Mouse (Mus musculus) left cerebral cortex, postnatal 36 days (tissue): Measurements from ENCODE around the gene Timm50. TPM values are rescaled to one million over a fixed set of nuclear protein-coding genes. Genes with fewer than 3 reads are reported as not detected.

ENCODE experiments used
- DNase-seq, 2 experiments: peaks; one replicate each; pipeline ENCODE4 v3.0.0; 2021 to 2022; ENCODE audit warnings: low spot score in 2 of 2, mixed read lengths in 1 of 2
- intact Hi-C: fragments of 180-260 bp; cut with DNase I; formaldehyde crosslinking; loops from one replicate; pipeline ENCODE4 v1.15.1; 2025
- total RNA-seq, 2 experiments: library from RNA; stranded (reverse); gene quantifications; 2 replicates each; pipeline ENCODE4 v1.2.3; 2021

Timm50 gene
- total RNA-seq, 2 experiments from 2014 or later = 44.1 to 46.3 TPM

GRCm38 (mm10) chr7:28334534-28334933, 22.7 kb upstream of the Timm50 start:
- intact Hi-C loops = no loop called here
- no peak for DNase-seq

DNA sequence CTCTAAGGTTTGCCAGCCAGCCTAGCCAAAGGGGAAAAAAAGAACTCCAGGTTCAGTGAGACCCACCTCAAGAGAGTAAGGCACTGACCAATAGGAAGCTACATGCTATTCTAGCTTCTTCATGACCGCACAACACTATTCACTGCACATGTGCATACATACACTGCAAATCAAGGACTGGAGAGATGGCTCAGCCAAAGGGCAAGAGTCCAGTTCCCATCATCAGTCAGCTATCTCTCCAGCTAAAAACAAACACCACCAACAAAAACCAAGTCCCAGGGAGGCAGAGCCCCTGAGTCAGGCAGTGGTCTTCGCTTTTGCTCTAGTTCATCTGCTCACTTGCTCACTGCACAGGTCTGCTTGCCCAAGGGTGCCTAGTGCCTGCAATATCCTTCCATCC, 16.4 kb upstream of the Timm50 start:
- intact Hi-C loops = no loop called here
- no peak for DNase-seq

DNA sequence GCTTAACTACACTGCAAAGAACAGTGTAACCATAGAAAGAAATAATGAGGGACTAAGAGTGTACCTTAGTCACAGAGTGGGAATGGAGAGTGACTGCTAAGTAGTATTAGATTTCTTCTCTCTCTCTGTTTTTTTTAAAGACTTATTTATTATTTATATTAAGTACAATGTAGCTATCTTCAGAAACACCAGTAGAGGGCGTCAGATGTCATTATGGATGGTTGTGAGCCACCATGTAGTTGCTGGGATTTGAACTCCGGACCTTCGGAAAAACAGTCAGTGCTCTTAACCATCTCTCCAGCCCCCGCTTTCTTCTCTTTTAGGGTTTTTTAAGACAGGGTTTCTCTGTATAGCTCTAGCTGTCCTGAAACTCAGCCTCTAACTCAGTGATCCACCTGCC, 14.6 kb upstream of the Timm50 start:
- intact Hi-C loops = no loop called here
- no peak for DNase-seq

GRCm38 (mm10) chr7:28325293-28325692, 13.4 kb upstream of the Timm50 start:
- intact Hi-C loops = no loop called here
- no peak for DNase-seq

DNA sequence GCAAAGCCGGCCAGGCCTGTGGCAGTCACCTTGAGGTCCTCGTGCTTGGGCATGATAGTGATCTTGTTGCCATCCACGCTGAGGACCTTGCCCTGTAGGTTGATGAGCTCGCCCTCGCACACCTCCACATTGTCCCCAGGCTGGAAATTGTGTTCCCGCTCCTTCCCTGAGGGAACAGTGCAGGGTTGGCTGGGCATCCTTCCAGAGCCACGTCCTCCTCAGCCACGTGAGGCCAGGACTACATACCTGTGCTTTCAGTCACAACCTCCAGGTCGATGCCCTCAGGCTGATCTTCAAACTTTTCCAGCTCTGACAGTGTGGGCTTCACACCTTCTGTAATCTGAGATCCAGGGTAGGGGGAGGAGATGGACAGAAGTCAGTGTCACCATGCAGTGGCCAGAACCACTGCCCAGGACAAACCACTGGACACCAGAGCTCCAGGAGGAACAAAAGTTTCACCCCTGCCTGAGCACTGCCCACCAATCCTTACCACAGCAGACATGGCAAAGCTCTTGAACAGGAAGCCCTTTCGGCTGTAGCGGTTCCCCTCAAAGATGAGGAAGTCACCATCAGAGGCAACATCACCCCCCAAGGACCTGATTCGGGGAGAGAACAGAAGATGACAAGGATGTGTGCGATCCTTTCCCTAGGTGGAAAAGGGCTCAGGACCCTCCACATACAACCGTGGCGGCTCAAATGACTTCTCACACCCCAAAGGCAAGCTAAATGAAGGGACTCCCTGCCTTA, 10.3 kb upstream of the Timm50 start:
- DNase-seq = no peak
- intact Hi-C loops = no loop called here

GRCm38 (mm10) chr7:28318714-28319113, 6.8 kb upstream of the Timm50 start:
- intact Hi-C loops = no loop called here
- no peak for DNase-seq

DNA sequence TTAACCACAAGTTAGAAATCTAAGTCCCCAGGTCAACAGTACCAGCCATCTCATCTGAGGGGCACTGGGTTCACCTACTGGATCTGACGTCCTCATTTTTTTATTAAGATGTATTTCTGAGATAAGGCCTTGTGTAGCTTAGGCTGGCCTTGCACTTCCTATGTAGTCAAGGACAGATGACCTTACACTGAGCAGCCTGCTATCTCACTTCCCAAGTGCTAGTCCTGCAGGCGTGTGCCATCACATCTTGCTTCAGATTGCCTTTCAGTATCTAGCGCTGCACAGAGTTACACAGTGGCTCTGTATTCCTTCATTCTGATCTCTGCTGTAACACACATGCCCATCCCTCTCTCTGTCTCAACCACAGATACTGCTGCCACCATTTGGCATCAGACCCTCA, 6.2 kb upstream of the Timm50 start:
- intact Hi-C loops = no loop called here
- DNase-seq = no peak

- no peak for DNase-seq
- intact Hi-C loops = no loop called here
Observed at GRCm38 (mm10) chr7:28311151-28311925, 534 bp downstream of the Timm50 start.

GRCm38 (mm10) chr7:28309737-28310136, 2.1 kb downstream of the Timm50 start:
- intact Hi-C loops = loop anchor here (10.0 kb wide), 1 partner anchor 255 kb away; the partner anchor contains the start of gene Psmc4
- no peak for DNase-seq

DNA sequence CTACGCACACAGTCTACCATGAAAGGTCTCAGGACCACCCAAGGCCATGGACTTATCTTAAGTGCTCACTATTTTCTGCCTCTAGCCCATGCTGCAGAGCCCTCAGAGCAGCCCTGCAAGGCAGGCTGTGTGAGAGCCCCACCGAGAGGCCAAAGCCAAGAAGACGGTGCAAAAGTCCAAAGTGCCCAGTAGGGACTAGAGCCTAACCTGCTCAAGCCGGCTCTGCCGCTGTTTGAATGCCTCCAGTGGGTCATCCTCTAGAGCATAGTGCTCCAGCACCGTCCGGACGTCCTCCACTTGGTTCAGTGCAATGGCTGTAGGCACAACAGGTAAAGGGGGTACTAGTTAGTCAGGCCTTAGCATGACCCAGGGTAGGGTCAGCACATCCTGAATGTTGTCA, 5.7 kb downstream of the Timm50 start:
- DNase-seq = no peak
- intact Hi-C loops = loop anchor here (10.0 kb wide), 1 partner anchor 251 kb away; the partner anchor contains the start of gene Psmc4

DNA sequence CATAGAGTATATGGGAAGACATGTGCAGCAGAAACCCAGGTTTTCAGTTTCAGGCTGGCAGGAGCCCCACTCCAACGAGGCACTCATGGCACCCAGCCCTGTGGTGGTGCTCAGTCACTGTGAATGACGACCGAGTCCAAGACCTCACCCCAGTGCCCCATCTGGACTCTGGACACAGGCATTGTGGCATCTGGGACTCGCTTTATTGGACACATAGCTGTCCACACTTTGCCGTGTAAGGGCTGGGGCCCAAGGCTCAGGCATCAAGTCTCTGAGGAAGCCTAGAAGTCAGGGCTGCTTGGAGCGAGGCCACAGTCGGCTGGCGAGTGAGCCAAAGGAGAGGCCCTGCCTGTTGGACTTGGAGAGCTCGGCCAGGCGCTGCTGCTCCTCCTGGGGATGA, 6.2 kb downstream of the Timm50 start:
- DNase-seq = no peak
- intact Hi-C loops = loop anchor here (10.0 kb wide), 1 partner anchor 251 kb away; the partner anchor contains the start of gene Psmc4

DNA sequence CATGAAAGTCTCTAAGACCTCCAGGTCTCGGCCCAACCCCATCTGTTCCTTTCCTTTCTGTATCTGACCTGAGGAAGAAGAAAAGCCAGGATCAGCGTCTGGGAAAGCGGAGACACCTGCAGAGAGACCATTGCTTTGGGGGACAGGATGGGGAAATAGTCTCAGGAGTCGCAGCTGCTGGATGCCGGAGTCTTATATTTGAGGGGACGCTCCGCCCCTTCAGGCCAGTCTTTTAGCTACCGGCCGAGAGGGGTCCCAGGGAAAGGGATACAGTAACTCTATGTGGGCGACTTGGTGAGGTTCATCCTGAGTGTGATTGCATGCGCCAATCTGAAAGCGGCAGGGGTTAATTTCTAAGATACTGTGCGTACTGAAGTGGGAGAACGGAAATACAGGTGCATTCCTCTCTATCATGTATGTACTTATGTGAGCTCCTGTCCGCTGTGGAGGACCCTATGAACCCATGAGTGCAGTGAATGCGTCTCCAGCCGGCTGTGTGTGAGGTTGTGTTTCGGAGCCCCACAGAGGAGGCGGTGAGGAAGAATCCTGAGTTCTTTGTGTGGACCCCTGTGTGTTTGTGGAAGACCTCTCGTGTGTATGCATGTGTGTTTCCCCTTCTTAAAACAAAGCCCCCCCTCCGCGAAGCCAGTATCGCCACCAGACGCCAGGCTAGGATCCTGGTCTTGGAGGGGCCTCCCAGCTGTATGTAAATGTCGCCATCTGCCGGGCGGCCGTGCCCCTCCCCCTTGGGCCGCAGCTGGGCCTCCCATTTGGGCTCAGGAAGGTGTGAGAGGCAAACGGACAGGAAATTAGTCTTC, 10.0 kb downstream of the Timm50 start, which contains the start of gene Dll3:
TSS of gene Dll3 (minus strand) at position 623 of the 818 bp plus-strand sequence.
- intact Hi-C loops = loop anchor here (10.0 kb wide), 1 partner anchor 247 kb away; the partner anchor contains the start of gene Psmc4
- DNase-seq = peak in 1 of 2 experiments; percentile 19

GRCm38 (mm10) chr7:28298837-28299625, 12.8 kb downstream of the Timm50 start:
- intact Hi-C loops = loop anchor here (5.0 kb wide), 1 partner anchor 152 kb away; no protein-coding TSS in a partner anchor
- DNase-seq = peak in 1 of 2 experiments; percentile 16

GRCm38 (mm10) chr7:28294481-28294880, 17.4 kb downstream of the Timm50 start:
- intact Hi-C loops = no loop called here
- DNase-seq = peak; percentile 74 to 81

- intact Hi-C loops = no loop called here
- peak; percentile 37 to 39 for DNase-seq
Observed at GRCm38 (mm10) chr7:28290638-28291590, 21.0 kb downstream of the Timm50 start, which contains the start of gene Selenov. Selenov (minus strand) TSS chr7:28291186.

DNA sequence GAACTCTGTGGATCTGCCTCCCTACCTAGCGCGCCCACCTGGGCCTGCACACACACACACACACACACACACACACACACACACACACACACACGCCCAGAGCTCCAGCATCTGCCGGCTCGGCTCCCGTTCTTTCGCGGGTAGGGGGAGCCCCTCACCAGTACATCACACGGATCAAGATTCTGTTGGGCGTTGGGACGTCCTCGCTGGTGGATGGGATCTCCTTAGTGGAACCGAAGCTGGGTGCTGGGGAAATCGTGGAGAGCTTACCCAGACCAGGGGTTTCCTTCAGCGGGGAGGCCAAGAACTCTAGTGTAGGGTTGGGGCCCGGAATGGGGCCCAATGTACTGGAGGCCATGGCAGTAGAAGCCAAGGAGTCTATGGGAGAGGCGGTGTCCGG, 21.7 kb downstream of the Timm50 start:
- DNase-seq = no peak
- intact Hi-C loops = no loop called here

DNA sequence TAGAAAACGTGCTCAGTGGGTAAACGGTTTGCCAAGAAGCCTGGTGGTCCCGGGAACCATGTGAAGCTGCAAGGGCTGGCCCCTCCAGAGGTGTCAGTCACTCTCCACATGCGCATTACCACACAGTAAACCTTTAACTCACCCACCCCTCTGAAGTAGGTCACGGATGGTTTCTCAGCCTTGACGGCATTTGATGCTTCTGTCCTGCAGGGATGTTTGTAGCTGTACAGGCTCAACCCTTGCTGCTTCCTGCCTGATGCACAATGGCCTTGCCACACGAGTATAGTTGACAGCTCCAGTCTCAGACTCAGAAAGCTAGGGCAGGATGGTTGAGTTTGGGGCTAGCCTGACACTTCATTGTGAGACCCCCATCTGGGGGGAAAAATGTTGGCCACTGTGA, 31.2 kb downstream of the Timm50 start:
- intact Hi-C loops = no loop called here
- DNase-seq = no peak

DNA sequence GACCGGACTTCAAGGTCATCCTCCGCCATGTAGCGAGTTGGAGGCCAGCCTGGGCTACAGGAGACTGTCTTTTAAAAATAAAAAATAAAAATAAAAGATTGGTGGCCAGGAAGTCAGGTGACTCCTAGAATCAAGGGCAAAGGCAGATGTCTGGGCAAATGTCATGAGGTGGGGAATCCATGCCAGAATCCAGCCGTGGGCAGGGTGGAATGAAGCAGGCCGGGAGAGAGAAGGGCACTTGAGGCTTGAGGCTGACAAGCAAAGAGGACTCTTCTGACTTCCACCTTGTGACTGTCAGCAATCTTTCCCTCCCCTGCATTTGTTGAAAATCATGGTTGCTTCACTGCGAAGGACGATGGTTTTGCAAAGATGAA, 33.6 kb downstream of the Timm50 start:
- intact Hi-C loops = no loop called here
- no peak for DNase-seq
